Comparison of ENCODE assay signal across 11 mouse cellular contexts in the genomic region with DNA sequence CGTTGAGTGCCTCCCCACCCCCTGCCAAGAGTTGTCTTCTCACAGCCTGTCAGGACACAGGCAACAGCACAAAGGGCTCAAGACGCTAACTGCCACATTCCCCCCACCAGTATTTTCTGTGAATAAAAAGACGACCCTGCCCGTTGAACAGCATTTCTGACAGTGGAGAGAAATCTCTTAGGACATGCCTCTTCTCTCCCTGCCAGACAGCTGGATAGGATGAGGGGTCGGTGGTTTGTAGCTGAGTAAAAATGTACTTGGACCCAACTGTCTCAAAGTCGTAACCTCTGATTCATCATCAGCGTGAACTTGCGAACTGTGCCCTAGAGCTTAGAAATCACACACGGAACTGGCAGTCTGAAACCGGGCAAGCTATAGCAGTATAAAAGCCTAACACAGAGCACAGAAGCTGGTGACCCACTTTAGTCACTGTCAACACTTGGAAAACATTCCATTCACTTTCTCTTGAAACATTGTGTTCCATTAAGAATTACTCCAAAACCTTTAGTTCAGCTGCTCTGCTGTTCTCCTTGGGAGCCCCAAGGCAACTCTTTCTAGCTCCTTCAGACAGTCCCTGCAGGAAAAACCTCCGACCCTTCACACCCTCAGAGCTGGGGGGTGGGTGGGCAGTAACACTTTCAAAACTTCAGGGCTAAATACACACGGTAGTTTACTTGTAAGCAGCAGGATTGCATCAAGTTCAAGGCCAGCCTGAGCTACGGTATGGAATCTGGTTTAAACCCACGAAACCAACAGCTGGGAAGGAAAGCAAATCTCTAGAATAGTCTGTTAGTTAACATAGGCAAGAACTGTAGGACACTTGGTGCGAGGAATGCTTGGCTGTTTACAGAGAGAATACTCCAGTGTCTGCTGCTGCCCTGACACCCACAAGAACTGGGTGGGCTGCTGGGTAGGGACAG. TPM values are rescaled to one million over a fixed set of nuclear protein-coding genes. Genes with fewer than 3 reads are reported as not detected.
DNase-seq lines count a peak whose midpoint lies in the region; ATAC-seq and TF ChIP-seq lines count a peak whose summit lies in the region.
"Had no signal": no experiment of that assay in that cellular context is flagged by ENCODE, and none has a peak within 500 bp of the region (broad histone marks: within the 10 kb centered on the region; RNA-seq: fewer than 3 reads in every experiment).

No protein-coding gene starts in this region.

- no peaks in the 10 kb centered on the region for H3K9me3 ChIP-seq in heart, postnatal 0 days (replicated peaks; ENCODE audit: control insufficient read depth, low read length)

- peak overlapping the region; percentile 58; the same call in 1 of the 2 replicates for H3K4me3 ChIP-seq in heart, postnatal 0 days (ENCODE audit: low read depth, low read length)
- H3K4me3 ChIP-seq: megakaryocyte, embryonic 14.5 days had no signal

- H3K27ac ChIP-seq in heart, postnatal 0 days (ENCODE audit: low read depth) = peak overlapping the region; percentile 93

- peaks cover 10% of the 10 kb centered on the region; the same call in 1 of the 2 replicates for H3K36me3 ChIP-seq in heart, postnatal 0 days (replicated peaks; ENCODE audit: control insufficient read depth, insufficient read depth, low read length)

- no peak; the same call in 1 of the 2 replicates for ATAC-seq in heart, postnatal 0 days (ENCODE audit: insufficient read depth, low read depth)

- peaks cover 35% of the 10 kb centered on the region for H3K4me1 ChIP-seq in heart, postnatal 0 days (ENCODE audit: control insufficient read depth, insufficient read depth)

- WGBS in heart, postnatal 0 days = 42% methylated on average over 15 of the region's 15 CpGs

- no peaks in the 10 kb centered on the region for H3K27me3 ChIP-seq in heart, postnatal 0 days (ENCODE audit: control insufficient read depth, insufficient read depth, low read length)

- H3K4me2 ChIP-seq in heart, postnatal 0 days (ENCODE audit: low read depth, low read length) = peak overlapping the region; percentile 80

- TF ChIP-seq CTCF in heart, postnatal 0 days (IDR thresholded peaks at IDR 0.05; ENCODE audit: low read depth) = no peak

- H3K9ac ChIP-seq in heart, postnatal 0 days (replicated peaks; ENCODE audit: low read depth, low read length) = no peak overlapping the region; the same call in 1 of the 2 replicates

- TF ChIP-seq EP300 in heart, postnatal 0 days (IDR thresholded peaks at IDR 0.05; ENCODE audit: low read depth) = no peak

- peak; percentile 18 for DNase-seq in embryo, embryonic 10.5 days (ENCODE audit: low spot score)
- DNase-seq in embryo, embryonic 9.5 days (ENCODE audit: extremely low spot score) = no peak
- DNase-seq in Muller cell, postnatal 12 days (ENCODE audit: inconsistent ontology term) = peak; percentile 75
- peak; percentile 47 for DNase-seq in heart, postnatal 0 days (ENCODE audit: low spot score)
- DNase-seq in lung, adult 18-20 months = peak; percentile 23 to 48
- DNase-seq in cerebellum, adult 11-12 months = no peak
- no peak for DNase-seq in adipocyte (ENCODE audit: low spot score)
- DNase-seq in thymus, postnatal 14 days = no peak

RNA-seq across cellular contexts. Expression of a gene that starts 1.5 kb away (rescaled TPM):
- 14.8 and 16.8 TPM in 2 replicates for total RNA-seq in heart, postnatal 0 days (2014; rRNA removed; ENCODE audit: low replicate concordance)
- polyA plus RNA-seq in heart, postnatal 0 days (2015; fragmentation: Nextera tagmentation; extraction: Ambion mirVana) = 10.1 and 10.6 TPM in 2 replicates

RNA-seq across cellular contexts. Expression of a gene that starts 15.3 kb away (rescaled TPM):
- total RNA-seq in heart, postnatal 0 days (2014; rRNA removed; ENCODE audit: low replicate concordance) = not detected in 2 replicates
- not detected in 2 replicates for polyA plus RNA-seq in heart, postnatal 0 days (2015; fragmentation: Nextera tagmentation; extraction: Ambion mirVana)
- total RNA-seq: common myeloid progenitor, adult 5-6 weeks had no signal
- polyA plus RNA-seq: hindbrain, embryonic 11.5 days had no signal

RNA-seq across cellular contexts. Expression of a gene that starts 24.4 kb away (rescaled TPM):
- 397 and 531 TPM in 2 replicates for total RNA-seq in heart, postnatal 0 days (2014; rRNA removed; ENCODE audit: low replicate concordance)
- 1,167 and 1,291 TPM in 2 replicates for polyA plus RNA-seq in heart, postnatal 0 days (2015; fragmentation: Nextera tagmentation; extraction: Ambion mirVana)

RNA-seq across cellular contexts. Expression of a gene that starts 28.5 kb away (rescaled TPM):
- total RNA-seq in heart, postnatal 0 days (2014; rRNA removed; ENCODE audit: low replicate concordance) = 1.2 TPM in 1 of 2 replicates, not detected in the other
- not detected in 2 replicates for polyA plus RNA-seq in heart, postnatal 0 days (2015; fragmentation: Nextera tagmentation; extraction: Ambion mirVana)
- total RNA-seq: common myeloid progenitor, adult 5-6 weeks had no signal
- polyA plus RNA-seq: hindbrain, embryonic 11.5 days had no signal

RNA-seq across cellular contexts. Expression of a gene that starts 39.8 kb away (rescaled TPM):
- 342 and 440 TPM in 2 replicates for total RNA-seq in heart, postnatal 0 days (2014; rRNA removed; ENCODE audit: low replicate concordance)
- polyA plus RNA-seq in heart, postnatal 0 days (2015; fragmentation: Nextera tagmentation; extraction: Ambion mirVana) = 431 and 450 TPM in 2 replicates

Comparison
In these comparisons a context has a peak if more than half of its experiments do, and no peak if none do; other contexts are left out.
1. DNase-seq: peak in embryo, embryonic 10.5 days (single experiment), Muller cell, postnatal 12 days (single experiment), heart, postnatal 0 days (single experiment) and lung, adult 18-20 months (2 of 2); none in embryo, embryonic 9.5 days (single experiment), cerebellum, adult 11-12 months (single experiment), adipocyte (single experiment) and thymus, postnatal 14 days (single experiment).